11 mouse cellular contexts compared by ENCODE assay signal in the genomic region with DNA sequence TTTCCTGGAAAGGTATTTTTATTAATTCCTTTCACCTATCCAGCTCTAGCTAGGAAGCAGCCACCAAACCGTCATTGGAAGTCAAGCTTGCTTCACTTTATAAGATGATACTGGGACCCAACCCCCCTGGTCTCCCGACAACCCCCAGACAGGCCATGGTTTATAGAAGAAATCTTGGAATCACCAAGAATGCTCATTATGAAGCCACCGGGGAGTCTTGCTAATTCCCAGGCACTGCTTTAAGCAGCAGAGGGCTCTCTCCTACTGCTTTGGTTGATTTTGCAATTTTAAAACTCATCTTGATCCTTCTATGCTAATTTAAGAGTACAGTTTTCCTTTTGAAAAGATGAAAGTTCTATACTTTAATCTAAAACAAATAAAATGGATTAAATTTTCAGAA. TPM values are rescaled to one million over a fixed set of nuclear protein-coding genes. Genes with fewer than 3 reads are reported as not detected.
DNase-seq lines count a peak whose midpoint lies in the region; ATAC-seq and TF ChIP-seq lines count a peak whose summit lies in the region.
"Not testable (repeated sequence)": the region's sequence is repeated elsewhere in the genome, so short reads cannot be mapped to it uniquely, and the experiment has no call there.
"Had no signal": no experiment of that assay in that cellular context is flagged by ENCODE, and none has a peak within 500 bp of the region (broad histone marks: within the 10 kb centered on the region; RNA-seq: fewer than 3 reads in every experiment).

No protein-coding gene starts in this region.

- not testable (repeated sequence) for H3K36me3 ChIP-seq in midbrain, postnatal 0 days (ENCODE audit: insufficient read depth, low read length)

- H3K4me1 ChIP-seq in midbrain, postnatal 0 days (ENCODE audit: insufficient read depth, low read length), result not testable (repeated sequence)

- H3K4me3 ChIP-seq in layer of hippocampus, adult 2 months; left cerebral cortex, adult 2 months; midbrain, postnatal 0 days (ENCODE audit: low read depth, low read length): not testable (repeated sequence)

- intact Hi-C loops in left cerebral cortex, adult 2 months (cut with DNase I), result not testable (repeated sequence)

- WGBS in midbrain, postnatal 0 days, result 72% methylated on average over 3 of the region's 3 CpGs

- H3K27ac ChIP-seq in layer of hippocampus, adult 2 months; left cerebral cortex, adult 2 months; midbrain, postnatal 0 days (ENCODE audit: low read depth, low read length): not testable (repeated sequence)

- not testable (repeated sequence) for H3K9me3 ChIP-seq in midbrain, postnatal 0 days (ENCODE audit: low read length)

- peak; percentile 53 for TF ChIP-seq CTCF in layer of hippocampus, adult 2 months (conservative IDR thresholded peaks at IDR 0.05)
- TF ChIP-seq CTCF in left cerebral cortex, adult 2 months (IDR thresholded peaks at IDR 0.05), result peak; percentile 26
- TF ChIP-seq CTCF in midbrain, postnatal 0 days (IDR thresholded peaks at IDR 0.05), result 0 out of 2 replicates have a peak, but pooled peaks have one; percentile 23

- H3K27me3 ChIP-seq in midbrain, postnatal 0 days (ENCODE audit: insufficient read depth, low read length), result not testable (repeated sequence)

- H3K9ac ChIP-seq in midbrain, postnatal 0 days (replicated peaks; ENCODE audit: low read length, poor library complexity, severe bottlenecking), result not testable (repeated sequence)

- H3K4me2 ChIP-seq in midbrain, postnatal 0 days (ENCODE audit: low read depth, low read length, poor library complexity, severe bottlenecking), result not testable (repeated sequence)

- peak; percentile 81 for ATAC-seq in frontal cortex, adult (ENCODE audit: low TSS enrichment)
- ATAC-seq in midbrain, postnatal 0 days (ENCODE audit: low FRiP score), result not testable (repeated sequence)

- DNase-seq in brain, adult 2 months (ENCODE audit: low read depth, low spot score), result peak; percentile 6
- DNase-seq in heart, adult 11 months, result peak; percentile 60
- not testable (repeated sequence) for DNase-seq in layer of hippocampus, adult 2 months (ENCODE audit: low spot score in 2 of 2); left cerebral cortex, adult 2 months (ENCODE audit: extremely low spot score in 1 of 2, low spot score in 2 of 2); midbrain, postnatal 0 days (ENCODE audit: low spot score)
- peak; percentile 3 for DNase-seq in retina, embryonic 14.5 days (ENCODE audit: low spot score)

RNA-seq across cellular contexts. Expression of a gene that starts 2.7 kb away (rescaled TPM):
- total RNA-seq in layer of hippocampus, adult 2 months (2021), result 1 to 10 TPM; 1.5 to 2.0 TPM
- 1 to 10 TPM; 1.3 to 1.8 TPM for total RNA-seq in left cerebral cortex, adult 2 months (2021)
- 3.6 and 7.3 TPM in 2 replicates for total RNA-seq in midbrain, postnatal 0 days (2014; rRNA removed)
- 1.3 and 2.8 TPM in 2 replicates for polyA plus RNA-seq in midbrain, postnatal 0 days (2015; fragmentation: Nextera tagmentation; extraction: Ambion mirVana)
- total RNA-seq: CH12.LX, MEL had no signal
- polyA plus RNA-seq: C2C12, G1E had no signal
